Mouse (Mus musculus) kidney, embryonic 15.5 days (tissue): ENCODE results near the gene Lims1. TPM values are rescaled to one million over a fixed set of nuclear protein-coding genes. Genes with fewer than 3 reads are reported as not detected.

ENCODE experiments used
- ATAC-seq: fragments of 200-750 bp; cut with Nextera tagmentation; replicated peaks from 2 replicates; pipeline ENCODE4 v1.8.0; 2017; ENCODE audit warnings: moderate TSS enrichment; ENCODE audit not compliant: low FRiP score
- H3K27ac ChIP-seq: fragments of 300-500 bp; sonication (generic); 2 replicates; pipeline ENCODE4 v1.5.1; 2015; ENCODE audit warnings: mild to moderate bottlenecking, inconsistent platforms
- H3K27me3 ChIP-seq: fragments of 300-500 bp; sonication (generic); 2 replicates; pipeline ENCODE4 v1.6.1; 2015; ENCODE audit warnings: inconsistent platforms
- H3K36me3 ChIP-seq: fragments of 300-500 bp; sonication (generic); 2 replicates; pipeline ENCODE4 v1.6.1; 2015; ENCODE audit warnings: inconsistent platforms
- H3K4me1 ChIP-seq: fragments of 300-500 bp; sonication (generic); 2 replicates; pipeline ENCODE4 v1.6.1; 2015; ENCODE audit warnings: inconsistent platforms
- H3K4me2 ChIP-seq: fragments of 300-500 bp; sonication (generic); 2 replicates; pipeline ENCODE4 v1.6.1; 2015; ENCODE audit warnings: moderate library complexity, mild to moderate bottlenecking, inconsistent platforms
- H3K4me3 ChIP-seq: fragments of 300-500 bp; sonication (generic); replicated peaks from 2 replicates; pipeline ENCODE4 v1.5.1; 2015; ENCODE audit warnings: mild to moderate bottlenecking, inconsistent platforms
- H3K9ac ChIP-seq: fragments of 300-500 bp; sonication (generic); 2 replicates; pipeline ENCODE4 v1.6.1; 2015; ENCODE audit warnings: mild to moderate bottlenecking, inconsistent platforms
- H3K9me3 ChIP-seq: fragments of 300-500 bp; sonication (generic); replicated peaks from 2 replicates; pipeline ENCODE4 v1.6.1; 2016; ENCODE audit warnings: inconsistent platforms
- WGBS: fragments of 180-500 bp; shearing (Covaris S2); methylation state at CpG from one replicate; pipeline ENCODE4 v1.1.7; 2015; ENCODE audit warnings: mixed read lengths; 5-methylcytosine and 5-hydroxymethylcytosine counted together
- polyA plus RNA-seq: library from polyadenylated mRNA; unstranded; fragments of >200 nt; fragmentation: Nextera tagmentation; extraction: Ambion mirVana; gene quantifications from 2 replicates; pipeline ENCODE4 v1.2.1, GENCODE M21; 2015

Gene Lims1
- polyA plus RNA-seq, 1 experiment from 2014 or later, result 157 TPM

DNA sequence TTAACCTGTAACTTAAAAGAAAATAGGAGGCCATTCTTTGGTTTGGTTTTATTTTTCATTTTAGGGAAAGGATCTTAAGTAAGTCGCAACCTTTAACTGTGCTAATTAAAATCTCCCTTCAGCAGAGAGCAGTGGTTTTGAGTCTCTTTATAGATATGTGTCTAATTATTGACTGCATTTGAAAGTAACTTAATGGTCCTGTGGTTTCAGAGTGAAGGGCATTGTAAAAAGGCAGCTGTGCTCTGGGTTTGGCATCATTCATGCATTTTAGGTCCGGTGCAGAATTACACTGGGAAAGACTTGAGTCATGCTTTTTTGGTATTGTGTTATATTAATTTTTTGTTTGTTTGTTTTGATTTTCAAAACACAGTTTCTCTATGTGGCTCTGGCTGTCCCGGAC, 29.1 kb downstream of the Lims1 start:
- WGBS, result 52% methylated on average over 3 of the region's 3 CpGs
- H3K27ac ChIP-seq, result no peak overlapping the region
- H3K9me3 ChIP-seq, result no peaks in the 10 kb centered on the region
- no peak overlapping the region for H3K4me3 ChIP-seq
- H3K9ac ChIP-seq, result no peak overlapping the region
- no peak for ATAC-seq
- H3K4me2 ChIP-seq, result no peak overlapping the region
- H3K27me3 ChIP-seq, result no peaks in the 10 kb centered on the region
- H3K4me1 ChIP-seq, result peaks cover 18% of the 10 kb centered on the region
- H3K36me3 ChIP-seq, result 0 out of 2 replicates have a peak, but pooled peaks cover 3% of the 10 kb centered on the region

DNA sequence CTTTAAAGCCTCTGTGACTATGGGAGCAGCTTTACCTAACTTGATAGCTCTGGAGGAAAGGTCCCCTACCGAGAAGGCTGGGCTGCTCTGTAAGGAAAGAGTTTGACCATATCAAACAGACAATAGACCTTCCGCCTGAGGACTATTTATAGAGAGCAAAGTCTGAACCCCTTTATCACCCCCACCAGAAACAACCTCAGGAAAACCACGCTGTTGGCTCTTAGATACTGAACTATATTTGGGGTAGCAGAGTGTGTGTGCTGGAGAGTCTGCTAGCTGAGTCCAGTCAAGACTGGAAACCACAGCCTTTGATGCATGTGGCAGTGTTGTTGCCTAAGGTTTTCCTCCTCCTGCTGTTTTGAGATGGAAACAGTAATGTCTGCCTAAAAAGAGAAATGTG, 31.3 kb downstream of the Lims1 start:
- H3K36me3 ChIP-seq, result no peaks in the 10 kb centered on the region
- no peak overlapping the region for H3K4me2 ChIP-seq
- H3K4me1 ChIP-seq, result peaks cover 18% of the 10 kb centered on the region
- no peaks in the 10 kb centered on the region for H3K9me3 ChIP-seq
- no peak overlapping the region for H3K9ac ChIP-seq
- 45% methylated on average over 3 of the region's 3 CpGs for WGBS
- no peaks in the 10 kb centered on the region for H3K27me3 ChIP-seq
- H3K4me3 ChIP-seq, result no peak overlapping the region
- no peak overlapping the region for H3K27ac ChIP-seq
- no peak for ATAC-seq

DNA sequence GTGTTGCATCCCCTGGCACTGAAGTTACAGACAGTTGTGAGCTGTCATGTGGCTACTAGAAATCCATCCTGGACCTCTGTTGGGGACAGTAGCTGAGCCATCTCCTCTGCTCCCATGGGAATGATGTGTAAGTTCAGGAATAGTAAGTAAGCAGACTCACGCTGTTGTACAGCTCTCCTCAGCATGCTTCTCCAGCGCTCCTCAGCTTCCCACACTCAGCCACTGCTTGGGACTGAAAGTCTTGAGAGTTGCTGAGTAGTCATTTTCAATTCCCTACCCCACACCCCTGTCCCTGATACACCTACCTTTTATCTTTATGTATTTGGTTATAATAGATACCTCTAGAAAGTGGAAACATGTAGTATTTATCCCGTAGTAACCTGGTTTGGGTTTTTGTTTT, 33.2 kb downstream of the Lims1 start:
- 89% methylated on average over 3 of the region's 3 CpGs for WGBS
- peaks cover 14% of the 10 kb centered on the region for H3K4me1 ChIP-seq
- no peaks in the 10 kb centered on the region for H3K27me3 ChIP-seq
- no peak overlapping the region for H3K4me2 ChIP-seq
- no peaks in the 10 kb centered on the region for H3K9me3 ChIP-seq
- H3K36me3 ChIP-seq, result no peaks in the 10 kb centered on the region
- ATAC-seq, result no peak
- H3K9ac ChIP-seq, result no peak overlapping the region
- H3K27ac ChIP-seq, result no peak overlapping the region
- H3K4me3 ChIP-seq, result no peak overlapping the region

DNA sequence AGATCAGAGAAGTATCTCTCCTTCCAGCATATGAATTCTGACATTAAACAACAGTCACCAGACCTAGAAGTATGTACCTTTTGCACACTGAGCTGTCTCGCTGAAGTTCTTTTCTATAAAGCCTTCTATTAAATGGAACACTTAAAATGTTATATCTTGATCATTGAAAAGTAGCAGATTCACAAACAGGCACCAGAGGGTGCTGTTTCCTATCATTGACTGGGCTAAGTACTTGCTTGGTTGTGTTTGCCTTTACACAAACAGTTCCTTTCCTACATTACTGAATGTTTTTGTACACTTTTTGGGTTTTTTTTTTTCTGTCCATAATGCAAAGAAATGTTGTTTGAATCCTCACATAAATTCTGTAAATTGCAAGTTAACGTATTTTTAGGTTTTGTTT, 35.9 kb downstream of the Lims1 start:
- no peak for ATAC-seq
- no peaks in the 10 kb centered on the region for H3K9me3 ChIP-seq
- no peak overlapping the region for H3K27ac ChIP-seq
- no peaks in the 10 kb centered on the region for H3K36me3 ChIP-seq
- WGBS, result 86% methylated on average over 2 of the region's 2 CpGs
- no peak overlapping the region for H3K9ac ChIP-seq
- H3K27me3 ChIP-seq, result no peaks in the 10 kb centered on the region
- H3K4me3 ChIP-seq, result no peak overlapping the region
- H3K4me2 ChIP-seq, result no peak overlapping the region
- H3K4me1 ChIP-seq, result 0 out of 2 replicates have a peak, but pooled peaks cover 7% of the 10 kb centered on the region

DNA sequence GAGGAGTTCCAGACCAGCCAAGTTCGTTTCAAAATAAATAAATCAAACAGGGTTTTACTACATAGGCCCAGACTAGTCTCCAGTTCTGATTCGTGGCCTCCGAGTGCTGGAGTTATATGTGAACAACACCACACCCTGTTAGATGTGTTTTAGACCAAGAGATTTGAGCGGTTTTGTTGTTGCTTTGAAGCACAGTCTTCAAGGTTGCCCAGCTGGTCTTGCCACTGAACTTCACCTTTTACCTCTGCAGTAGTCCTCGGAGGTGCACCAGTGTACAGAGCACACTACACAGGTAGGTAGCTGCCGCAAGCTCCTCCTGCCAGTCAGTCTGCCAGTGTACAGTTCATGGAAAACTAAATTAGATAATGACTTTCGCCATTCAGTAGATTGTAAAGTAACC, 36.7 kb downstream of the Lims1 start:
- Histone ChIP-seq H3K9me3 (no peaks in the 10 kb centered on the region), H3K36me3 (no peaks in the 10 kb centered on the region), H3K9ac (no peak overlapping the region), H3K4me1 (0 out of 2 replicates have a peak, but pooled peaks cover 7% of the 10 kb centered on the region), H3K4me2 (no peak overlapping the region), H3K4me3 (no peak overlapping the region), H3K27ac (no peak overlapping the region), H3K27me3 (no peaks in the 10 kb centered on the region)
- no peak for ATAC-seq
- WGBS, result 78% methylated on average over 7 of the region's 7 CpGs

DNA sequence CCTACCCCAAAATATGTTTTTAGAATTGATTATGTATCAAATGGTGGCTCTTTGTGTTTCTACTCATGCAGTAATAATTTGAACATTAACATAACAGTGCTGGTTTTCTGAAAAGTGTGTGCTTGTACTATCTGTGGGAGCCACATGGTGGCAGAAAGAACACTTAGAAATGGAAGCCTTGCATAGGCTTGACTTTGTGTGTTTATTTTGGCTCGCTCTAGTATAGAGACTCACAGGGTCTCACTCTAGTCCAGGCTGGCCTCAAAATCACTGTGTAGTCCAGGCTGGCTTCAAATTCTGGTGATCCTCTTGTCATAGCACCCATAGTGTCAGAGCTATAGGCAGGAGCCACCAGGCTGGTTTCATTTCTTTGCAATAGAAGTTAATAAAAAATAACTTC, 39.5 kb downstream of the Lims1 start:
- Histone ChIP-seq H3K27me3 (no peaks in the 10 kb centered on the region), H3K4me1 (0 out of 2 replicates have a peak, but pooled peaks cover 7% of the 10 kb centered on the region), H3K4me2 (no peak overlapping the region), H3K27ac (no peak overlapping the region), H3K9ac (no peak overlapping the region), H3K9me3 (no peaks in the 10 kb centered on the region), H3K36me3 (no peaks in the 10 kb centered on the region), H3K4me3 (no peak overlapping the region)
- ATAC-seq, result no peak
- 58% methylated on average over 1 of the region's 1 CpGs for WGBS

DNA sequence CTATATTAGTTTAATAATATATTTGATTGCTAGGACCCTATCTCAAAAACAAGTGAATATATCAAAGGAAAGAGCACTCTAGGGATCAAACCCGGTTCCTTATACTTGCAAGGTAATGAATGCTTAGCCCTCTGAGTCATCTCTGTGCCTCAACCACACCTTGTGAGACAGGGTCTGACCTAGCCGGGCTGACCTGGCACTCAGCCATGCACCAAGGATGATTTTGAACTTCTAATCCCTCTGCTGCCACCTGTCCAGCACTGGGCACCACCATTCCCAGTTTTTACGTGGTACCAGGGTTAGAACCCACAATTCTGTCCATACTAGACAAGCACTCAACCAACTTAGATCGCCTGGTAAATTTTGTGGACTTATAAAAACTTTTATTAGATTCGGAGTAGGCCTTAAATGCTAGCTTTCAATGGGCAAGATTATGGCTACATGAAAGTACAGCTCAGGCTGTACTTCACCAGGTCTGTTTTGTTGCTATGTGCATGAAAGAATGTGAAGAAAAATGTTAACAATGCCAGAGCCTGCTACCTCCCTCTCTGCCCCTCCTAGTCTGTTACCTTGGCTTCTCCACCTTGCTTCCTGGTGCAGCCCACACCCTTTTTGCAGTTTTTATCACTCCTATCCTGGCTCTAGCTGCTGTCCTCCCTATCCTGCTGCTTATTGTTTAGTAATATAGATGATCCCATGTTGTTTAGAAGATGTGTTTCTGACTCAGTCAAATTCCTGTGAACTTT, 41.7 kb downstream of the Lims1 start:
- Histone ChIP-seq H3K9me3 (no peaks in the 10 kb centered on the region), H3K4me1 (peaks cover 17% of the 10 kb centered on the region; the same call in 1 of the 2 replicates), H3K27me3 (no peaks in the 10 kb centered on the region), H3K27ac (no peak overlapping the region), H3K36me3 (no peaks in the 10 kb centered on the region), H3K4me2 (no peak overlapping the region), H3K9ac (no peak overlapping the region), H3K4me3 (no peak overlapping the region)
- 80% methylated on average over 5 of the region's 5 CpGs for WGBS
- no peak for ATAC-seq

DNA sequence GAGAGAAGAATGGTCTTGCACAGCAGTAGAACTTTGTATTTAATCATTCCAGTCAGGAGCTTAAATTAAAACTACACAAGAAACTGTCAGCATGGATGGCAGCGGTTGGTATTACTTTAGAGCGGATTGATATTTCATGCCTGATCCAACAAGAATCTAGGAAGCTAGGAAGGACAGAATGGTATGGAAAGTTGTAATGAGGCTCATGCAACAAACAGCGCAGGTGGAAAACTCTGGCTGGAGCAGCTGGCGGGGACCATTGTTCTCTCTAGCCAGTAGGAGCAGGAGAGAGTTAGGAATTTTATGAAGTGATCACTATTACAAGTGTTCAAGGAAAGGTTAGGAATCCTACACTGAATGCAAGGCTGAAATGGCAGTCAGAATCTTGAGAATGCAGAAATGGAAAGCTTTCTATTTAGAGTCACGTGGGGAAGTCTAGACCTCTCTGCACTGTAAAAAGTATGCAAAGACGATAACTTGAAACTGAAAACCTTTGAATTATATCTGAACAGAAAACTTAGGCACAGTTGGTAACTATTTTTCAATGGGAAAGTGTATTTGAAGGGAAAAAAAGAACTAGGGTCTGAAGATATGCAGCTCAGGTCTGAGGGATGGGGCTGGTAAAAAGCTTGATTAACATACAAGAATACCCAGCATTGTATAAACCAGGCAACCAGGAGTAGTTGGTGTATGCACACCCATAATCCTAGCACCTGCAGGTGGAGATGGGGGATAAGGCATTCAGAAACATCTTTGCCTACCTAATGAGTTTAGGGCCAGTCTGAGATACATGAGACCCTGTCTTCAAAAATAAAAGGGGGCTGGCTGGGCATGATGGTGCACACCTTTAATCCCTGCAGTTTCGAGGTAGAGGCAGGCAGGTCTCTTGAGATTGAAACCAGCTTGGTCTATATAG, 45.8 kb downstream of the Lims1 start:
- Histone ChIP-seq H3K9ac (no peak overlapping the region), H3K4me3 (no peak overlapping the region), H3K36me3 (no peaks in the 10 kb centered on the region), H3K4me2 (no peak overlapping the region), H3K27me3 (no peaks in the 10 kb centered on the region), H3K4me1 (peaks cover 30% of the 10 kb centered on the region), H3K27ac (peak overlapping the region; percentile 37; the same call in 1 of the 2 replicates), H3K9me3 (no peaks in the 10 kb centered on the region)
- no peak for ATAC-seq
- 86% methylated on average over 7 of the region's 7 CpGs for WGBS

DNA sequence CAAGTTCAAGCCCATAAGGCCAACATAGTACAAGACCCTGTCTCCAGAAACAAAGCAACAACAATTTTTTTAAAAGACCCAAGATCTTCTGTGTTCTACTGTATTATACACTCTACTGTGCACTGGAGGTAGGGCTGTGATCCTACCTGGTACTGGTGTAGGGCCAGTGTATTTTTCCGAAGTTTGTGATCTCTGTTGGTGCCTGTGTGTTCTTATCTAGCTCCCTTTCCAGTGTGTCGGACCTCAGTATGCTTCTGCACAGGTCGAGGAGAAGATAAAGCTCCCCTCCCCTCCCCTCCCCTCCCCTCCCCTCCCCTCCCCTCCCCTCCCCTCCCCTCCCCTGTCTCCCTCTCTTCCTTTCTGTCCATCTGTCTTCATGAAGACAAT, 46.4 kb downstream of the Lims1 start:
- ATAC-seq, result no peak
- H3K9ac ChIP-seq, result no peak overlapping the region
- H3K27me3 ChIP-seq, result no peaks in the 10 kb centered on the region
- H3K4me1 ChIP-seq, result peaks cover 30% of the 10 kb centered on the region
- no peak overlapping the region for H3K4me2 ChIP-seq
- WGBS, result 36% methylated on average over 3 of the region's 3 CpGs
- H3K27ac ChIP-seq, result peak overlapping the region; percentile 37; the same call in 1 of the 2 replicates
- H3K4me3 ChIP-seq, result no peak overlapping the region
- H3K36me3 ChIP-seq, result no peaks in the 10 kb centered on the region
- no peaks in the 10 kb centered on the region for H3K9me3 ChIP-seq

DNA sequence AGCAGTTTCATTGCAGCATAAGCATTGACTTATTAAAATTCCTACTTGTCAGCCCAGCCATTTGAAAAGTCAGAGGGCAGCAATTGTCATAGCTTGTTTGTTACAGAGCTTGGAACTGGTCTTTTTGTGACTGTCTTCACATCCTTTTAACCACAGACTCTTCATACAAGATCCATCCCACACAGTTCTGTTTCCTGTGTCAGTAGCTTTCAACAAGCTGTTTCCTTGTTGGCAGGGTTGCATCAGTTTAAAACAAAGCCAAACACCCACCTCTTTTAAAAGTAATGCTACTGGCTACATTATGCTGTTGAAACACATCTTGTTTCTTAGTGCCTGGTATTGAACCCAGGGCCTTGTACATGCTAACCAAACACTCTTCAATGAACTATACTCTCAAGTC, 46.9 kb downstream of the Lims1 start:
- Histone ChIP-seq H3K4me2 (no peak overlapping the region), H3K4me1 (peaks cover 30% of the 10 kb centered on the region), H3K9me3 (no peaks in the 10 kb centered on the region), H3K36me3 (no peaks in the 10 kb centered on the region), H3K4me3 (no peak overlapping the region), H3K9ac (no peak overlapping the region), H3K27me3 (no peaks in the 10 kb centered on the region), H3K27ac (peak overlapping the region; percentile 74)
- ATAC-seq, result no peak

DNA sequence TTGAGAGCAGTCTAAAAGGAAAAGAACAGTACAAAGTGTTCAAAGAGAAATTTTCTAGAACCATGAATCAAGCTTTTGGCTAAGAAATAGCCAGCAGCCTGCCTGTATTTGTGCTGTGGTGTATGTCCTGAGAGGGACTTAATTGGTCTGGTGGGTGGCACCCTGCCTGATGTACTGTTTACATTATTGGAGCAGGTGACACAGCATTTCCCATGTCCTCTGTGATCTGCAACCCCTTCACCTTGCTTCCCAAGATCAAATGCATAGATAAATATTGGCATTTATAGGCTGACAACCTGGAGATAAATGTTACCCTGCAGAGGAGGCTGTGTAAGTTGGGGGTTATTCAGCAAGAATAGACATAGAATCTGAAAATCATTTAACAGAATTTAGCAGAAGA, 47.3 kb downstream of the Lims1 start:
- ATAC-seq, result no peak

DNA sequence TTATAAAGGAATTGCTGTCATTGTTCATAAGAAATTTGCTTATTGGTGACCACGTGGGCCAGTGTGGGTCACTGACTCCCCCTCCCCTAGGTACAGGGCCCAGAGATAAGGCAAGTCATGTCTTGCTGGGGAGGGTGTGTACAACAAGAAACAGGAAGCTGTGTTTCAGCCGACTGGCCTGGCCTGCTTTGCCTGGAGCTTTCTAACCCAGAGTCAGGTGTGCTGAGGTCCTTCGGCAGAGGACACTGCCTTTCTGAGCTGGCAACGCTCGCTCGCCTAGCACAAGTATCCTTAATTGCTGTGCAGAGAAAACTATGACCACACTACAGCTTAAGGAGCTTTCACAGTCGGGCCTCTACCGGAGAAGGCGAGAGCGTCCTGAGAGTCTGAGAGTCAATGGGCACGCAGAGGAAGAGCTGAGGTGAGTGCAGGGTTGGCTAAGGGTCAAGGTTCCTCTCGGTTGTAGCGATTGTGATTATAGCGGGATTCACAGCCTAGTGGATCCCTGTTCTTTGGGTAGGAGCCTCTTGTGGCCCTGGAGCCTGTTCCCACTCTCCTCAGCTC, 48.1 kb downstream of the Lims1 start:
- Histone ChIP-seq H3K9ac (no peak overlapping the region), H3K27ac (peak overlapping the region; percentile 74), H3K4me3 (peak overlapping the region; percentile 17), H3K27me3 (no peaks in the 10 kb centered on the region), H3K4me1 (peaks cover 30% of the 10 kb centered on the region), H3K4me2 (peak overlapping the region; percentile 32), H3K36me3 (no peaks in the 10 kb centered on the region), H3K9me3 (no peaks in the 10 kb centered on the region)
- 39% methylated on average over 14 of the region's 14 CpGs for WGBS
- peak; percentile 82 for ATAC-seq

More for the DNA sequence above, 47.3 kb downstream of the Lims1 start:
- Histone ChIP-seq H3K27ac (peak overlapping the region; percentile 74), H3K4me2 (no peak overlapping the region), H3K9me3 (no peaks in the 10 kb centered on the region), H3K4me3 (no peak overlapping the region), H3K27me3 (no peaks in the 10 kb centered on the region), H3K36me3 (no peaks in the 10 kb centered on the region), H3K9ac (no peak overlapping the region), H3K4me1 (peaks cover 30% of the 10 kb centered on the region)
